Mouse (Mus musculus): ENCODE measurements around the gene Olfr644. TPM values are rescaled to one million over a fixed set of nuclear protein-coding genes. Genes with fewer than 3 reads are reported as not detected.

Olfr644 gene
- polyA plus RNA-seq, 1 experiment from 2014 or later = not detected

- Histone ChIP-seq H3K27ac (replicated peaks) (no peak overlapping the region), H3K4me3 (ENCODE audit: low read depth, low read length) (no peak overlapping the region), H3K9ac (ENCODE audit: low read length) (no peak overlapping the region), H3K27me3 (ENCODE audit: control insufficient read depth, insufficient read depth, low read length) (no peaks in the 10 kb centered on the region), H3K4me1 (replicated peaks; ENCODE audit: control insufficient read depth, insufficient read depth) (no peaks in the 10 kb centered on the region), H3K4me2 (replicated peaks; ENCODE audit: low read depth) (no peak overlapping the region), H3K9me3 (ENCODE audit: control insufficient read depth, low read length) (no peaks in the 10 kb centered on the region), H3K36me3 (ENCODE audit: control insufficient read depth, insufficient read depth, low read length) (no peaks in the 10 kb centered on the region)
- ATAC-seq (ENCODE audit: low FRiP score, low TSS enrichment) = no peak
- TF ChIP-seq CTCF (IDR thresholded peaks at IDR 0.05; ENCODE audit: low read depth) (no peak), EP300 (optimal IDR thresholded peaks at IDR 0.05) (no peak)
- DNase-seq (ENCODE audit: low spot score) = no peak
- WGBS = 71% methylated on average over 1 of the region's 1 CpGs
Measured at GRCm38 (mm10) chr7:104018953-104019352, 52.7 kb downstream of the Olfr644 start.

GRCm38 (mm10) chr7:104017203-104017602 lies 54.5 kb downstream of the Olfr644 start, which contains the start of gene Olfr639:
TSS of gene Olfr639 (minus strand) at chr7:104017303.
- no peak for TF ChIP-seq CTCF (IDR thresholded peaks at IDR 0.05; ENCODE audit: low read depth)
- no peak for TF ChIP-seq EP300 (optimal IDR thresholded peaks at IDR 0.05)

More at GRCm38 (mm10) chr7:104017203-104017602, 54.5 kb downstream of the Olfr644 start, which contains the start of gene Olfr639:
- Histone ChIP-seq H3K9me3 (ENCODE audit: control insufficient read depth, low read length) (no peaks in the 10 kb centered on the region), H3K4me3 (ENCODE audit: low read depth, low read length) (no peak within 1 kb of the TSS), H3K9ac (ENCODE audit: low read length) (no peak within 1 kb of the TSS), H3K36me3 (ENCODE audit: control insufficient read depth, insufficient read depth, low read length) (no peaks in the 10 kb centered on the region), H3K4me2 (replicated peaks; ENCODE audit: low read depth) (no peak within 1 kb of the TSS), H3K27me3 (ENCODE audit: control insufficient read depth, insufficient read depth, low read length) (no peaks in the 10 kb centered on the region), H3K4me1 (replicated peaks; ENCODE audit: control insufficient read depth, insufficient read depth) (no peaks in the 10 kb centered on the region), H3K27ac (replicated peaks) (no peak within 1 kb of the TSS)
- ATAC-seq (ENCODE audit: low FRiP score, low TSS enrichment) = no peak
- DNase-seq (ENCODE audit: low spot score) = no peak

Other genes starting within 250 kb of the Olfr644 start
- gene Hbb-bs, start 243.8 kb downstream of the Olfr644 start, polyA plus RNA-seq (2015; fragmentation: Nextera tagmentation; extraction: Ambion mirVana) = 597 and 747 TPM in 2 replicates
- not detected in 2 replicates for gene Hbb-bh2, start 231.3 kb downstream of the Olfr644 start, polyA plus RNA-seq (2015; fragmentation: Nextera tagmentation; extraction: Ambion mirVana)
- not detected in 2 replicates for gene Hbb-bh1, start 228.7 kb downstream of the Olfr644 start, polyA plus RNA-seq (2015; fragmentation: Nextera tagmentation; extraction: Ambion mirVana)
- not detected in 2 replicates for gene Hbb-y, start 218.7 kb downstream of the Olfr644 start, polyA plus RNA-seq (2015; fragmentation: Nextera tagmentation; extraction: Ambion mirVana)
- gene Olfr66, start 185.6 kb downstream of the Olfr644 start, polyA plus RNA-seq (2015; fragmentation: Nextera tagmentation; extraction: Ambion mirVana) = not detected in 2 replicates
- not detected in 2 replicates for gene Olfr64, start 177.4 kb downstream of the Olfr644 start, polyA plus RNA-seq (2015; fragmentation: Nextera tagmentation; extraction: Ambion mirVana)
- gene Olfr65, start 168.4 kb downstream of the Olfr644 start, polyA plus RNA-seq (2015; fragmentation: Nextera tagmentation; extraction: Ambion mirVana) = not detected in 2 replicates
- not detected in 2 replicates for gene Olfr631, start 143.0 kb downstream of the Olfr644 start, polyA plus RNA-seq (2015; fragmentation: Nextera tagmentation; extraction: Ambion mirVana)
- not detected in 2 replicates for gene Olfr632, start 137.5 kb downstream of the Olfr644 start, polyA plus RNA-seq (2015; fragmentation: Nextera tagmentation; extraction: Ambion mirVana)
- gene Olfr633, start 127.4 kb downstream of the Olfr644 start, polyA plus RNA-seq (2015; fragmentation: Nextera tagmentation; extraction: Ambion mirVana) = not detected in 2 replicates
- gene Olfr635, start 100.7 kb downstream of the Olfr644 start, polyA plus RNA-seq (2015; fragmentation: Nextera tagmentation; extraction: Ambion mirVana) = 0.01 TPM in 1 of 2 replicates, not detected in the other
- not detected in 2 replicates for gene Olfr638, start 73.1 kb downstream of the Olfr644 start, polyA plus RNA-seq (2015; fragmentation: Nextera tagmentation; extraction: Ambion mirVana)
- 0.01 TPM in 1 of 2 replicates, not detected in the other for gene Olfr639, start 54.6 kb downstream of the Olfr644 start, polyA plus RNA-seq (2015; fragmentation: Nextera tagmentation; extraction: Ambion mirVana)
- gene Olfr640, start 46.3 kb downstream of the Olfr644 start, polyA plus RNA-seq (2015; fragmentation: Nextera tagmentation; extraction: Ambion mirVana) = 0.04 TPM in 1 of 2 replicates, not detected in the other
- gene Olfr641, start 36.4 kb downstream of the Olfr644 start, polyA plus RNA-seq (2015; fragmentation: Nextera tagmentation; extraction: Ambion mirVana) = not detected in 2 replicates
- gene Olfr642, start 19.2 kb downstream of the Olfr644 start, polyA plus RNA-seq (2015; fragmentation: Nextera tagmentation; extraction: Ambion mirVana) = not detected in 2 replicates
- not detected in 2 replicates for gene 4930516K23Rik, start 10.4 kb downstream of the Olfr644 start, polyA plus RNA-seq (2015; fragmentation: Nextera tagmentation; extraction: Ambion mirVana)
- not detected in 2 replicates for gene Olfr645, start 13.6 kb upstream of the Olfr644 start, polyA plus RNA-seq (2015; fragmentation: Nextera tagmentation; extraction: Ambion mirVana)
- gene Olfr646, start 33.0 kb upstream of the Olfr644 start, polyA plus RNA-seq (2015; fragmentation: Nextera tagmentation; extraction: Ambion mirVana) = 0.11 TPM in 1 of 2 replicates, not detected in the other
- gene Ubqln5, start 58.0 kb upstream of the Olfr644 start, polyA plus RNA-seq (2015; fragmentation: Nextera tagmentation; extraction: Ambion mirVana) = not detected in 2 replicates
- gene Olfr643, start 65.5 kb upstream of the Olfr644 start, polyA plus RNA-seq (2015; fragmentation: Nextera tagmentation; extraction: Ambion mirVana) = not detected in 2 replicates
- gene Ubqln3, start 71.4 kb upstream of the Olfr644 start, polyA plus RNA-seq (2015; fragmentation: Nextera tagmentation; extraction: Ambion mirVana) = not detected in 2 replicates
- not detected in 2 replicates for gene Ubqlnl, start 78.7 kb upstream of the Olfr644 start, polyA plus RNA-seq (2015; fragmentation: Nextera tagmentation; extraction: Ambion mirVana)
- gene Olfm5, start 93.0 kb upstream of the Olfr644 start, polyA plus RNA-seq (2015; fragmentation: Nextera tagmentation; extraction: Ambion mirVana) = not detected in 2 replicates
- gene Olfr648, start 111.5 kb upstream of the Olfr644 start, polyA plus RNA-seq (2015; fragmentation: Nextera tagmentation; extraction: Ambion mirVana) = 0.07 and 0.08 TPM in 2 replicates
- gene Olfr649, start 124.1 kb upstream of the Olfr644 start, polyA plus RNA-seq (2015; fragmentation: Nextera tagmentation; extraction: Ambion mirVana) = not detected in 2 replicates
- gene Trim6, start 146.9 kb upstream of the Olfr644 start, polyA plus RNA-seq (2015; fragmentation: Nextera tagmentation; extraction: Ambion mirVana) = 0.74 and 0.83 TPM in 2 replicates
- gene Trim34a, start 172.6 kb upstream of the Olfr644 start, polyA plus RNA-seq (2015; fragmentation: Nextera tagmentation; extraction: Ambion mirVana) = 2.0 and 2.7 TPM in 2 replicates
- 0.35 and 0.51 TPM in 2 replicates for gene Trim5, start 216.2 kb upstream of the Olfr644 start, polyA plus RNA-seq (2015; fragmentation: Nextera tagmentation; extraction: Ambion mirVana)
- gene Trim12a, start 243.6 kb upstream of the Olfr644 start, polyA plus RNA-seq (2015; fragmentation: Nextera tagmentation; extraction: Ambion mirVana) = 5.8 and 6.8 TPM in 2 replicates